Mouse (Mus musculus) lung, embryonic 15.5 days (tissue): ENCODE data around the gene Wfdc3. TPM values are rescaled to one million over a fixed set of nuclear protein-coding genes. Genes with fewer than 3 reads are reported as not detected.

ENCODE experiments used
- ATAC-seq: fragments of 200-750 bp; cut with Nextera tagmentation; 2 replicates; pipeline ENCODE4 v1.8.0; 2017; ENCODE audit warnings: moderate number of reproducible peaks, borderline replicate concordance; ENCODE audit not compliant: low FRiP score, low TSS enrichment; ENCODE audit errors: extremely low read depth
- H3K27ac ChIP-seq: fragments of 300-500 bp; sonication (generic); 2 replicates; pipeline ENCODE4 v1.5.1; 2015; ENCODE audit warnings: moderate library complexity, mild to moderate bottlenecking, inconsistent platforms
- H3K27me3 ChIP-seq: fragments of 300-500 bp; sonication (generic); 2 replicates; pipeline ENCODE4 v1.6.1; 2015; ENCODE audit warnings: inconsistent platforms
- H3K36me3 ChIP-seq: fragments of 300-500 bp; sonication (generic); 2 replicates; pipeline ENCODE4 v1.6.1; 2015; ENCODE audit warnings: inconsistent platforms
- H3K4me1 ChIP-seq: fragments of 300-500 bp; sonication (generic); 2 replicates; pipeline ENCODE4 v1.6.1; 2015; ENCODE audit warnings: inconsistent platforms
- H3K4me2 ChIP-seq: fragments of 300-500 bp; sonication (generic); 2 replicates; pipeline ENCODE4 v1.6.1; 2015; ENCODE audit warnings: inconsistent platforms, mild to moderate bottlenecking, moderate library complexity
- H3K4me3 ChIP-seq: fragments of 300-500 bp; sonication (generic); 2 replicates; pipeline ENCODE4 v1.5.1; 2015; ENCODE audit warnings: mild to moderate bottlenecking, inconsistent platforms
- H3K9ac ChIP-seq: fragments of 300-500 bp; sonication (generic); 2 replicates; pipeline ENCODE4 v1.6.1; 2015; ENCODE audit warnings: inconsistent platforms
- H3K9me3 ChIP-seq: fragments of 300-500 bp; sonication (generic); 2 replicates; pipeline ENCODE4 v1.6.1; 2016; ENCODE audit warnings: inconsistent platforms
- WGBS: fragments of 180-500 bp; shearing (Covaris S2); methylation state at CpG from one replicate; pipeline ENCODE4 v1.1.7; 2015; 5-methylcytosine and 5-hydroxymethylcytosine counted together
- polyA plus RNA-seq: library from polyadenylated mRNA; unstranded; fragments of >200 nt; fragmentation: Nextera tagmentation; extraction: Ambion mirVana; gene quantifications from 2 replicates; pipeline ENCODE4 v1.2.1, GENCODE M21; 2015

Wfdc3 gene
- polyA plus RNA-seq, 1 experiment from 2014 or later: 1.9 TPM

- no peak for ATAC-seq
- Histone ChIP-seq H3K4me2 (no peak within 1 kb of the TSS), H3K4me3 (no peak within 1 kb of the TSS), H3K9ac (no peak within 1 kb of the TSS), H3K27me3 (no peaks in the 10 kb centered on the region), H3K4me1 (no peaks in the 10 kb centered on the region), H3K27ac (no peak within 1 kb of the TSS), H3K9me3 (no peaks in the 10 kb centered on the region), H3K36me3 (no peaks in the 10 kb centered on the region)
- 55% methylated on average over 3 of the region's 3 CpGs for WGBS
Measured at GRCm38 (mm10) chr2:164684807-164685206, 60.9 kb downstream of the Wfdc3 start, which contains the start of gene Wfdc13. Gene Wfdc13, plus strand, starts transcription at chr2:164685107.

Other genes with a start within 250 kb of the Wfdc3 start
- gene Pigt, start 248.4 kb downstream of the Wfdc3 start, polyA plus RNA-seq: 60.8 and 64.6 TPM in 2 replicates
- gene Wfdc2, start 183.5 kb downstream of the Wfdc3 start, polyA plus RNA-seq: 404 and 415 TPM in 2 replicates
- not detected in 2 replicates for gene Spint3, start 172.5 kb downstream of the Wfdc3 start, polyA plus RNA-seq
- gene Wfdc6a, start 160.5 kb downstream of the Wfdc3 start, polyA plus RNA-seq: 0.77 and 0.95 TPM in 2 replicates
- not detected in 2 replicates for gene Eppin, start 152.3 kb downstream of the Wfdc3 start, polyA plus RNA-seq
- gene Wfdc6b, start 132.4 kb downstream of the Wfdc3 start, polyA plus RNA-seq: not detected in 2 replicates
- not detected in 2 replicates for gene Wfdc8, start 132.3 kb downstream of the Wfdc3 start, polyA plus RNA-seq
- gene Wfdc16, start 107.1 kb downstream of the Wfdc3 start, polyA plus RNA-seq: not detected in 2 replicates
- not detected in 2 replicates for gene Wfdc10, start 89.9 kb downstream of the Wfdc3 start, polyA plus RNA-seq
- gene Wfdc9, start 89.3 kb downstream of the Wfdc3 start, polyA plus RNA-seq: not detected in 2 replicates
- gene Wfdc11, start 71.8 kb downstream of the Wfdc3 start, polyA plus RNA-seq: not detected in 2 replicates
- 0.20 and 0.22 TPM in 2 replicates for gene Wfdc13, start 60.8 kb downstream of the Wfdc3 start, polyA plus RNA-seq
- gene Spint4, start 47.4 kb downstream of the Wfdc3 start, polyA plus RNA-seq: not detected in 2 replicates
- not detected in 2 replicates for gene Spint5, start 30.6 kb downstream of the Wfdc3 start, polyA plus RNA-seq
- gene Dnttip1, start 52 bp upstream of the Wfdc3 start, polyA plus RNA-seq: 70.5 and 71.3 TPM in 2 replicates
- gene Ube2c, start 24.0 kb upstream of the Wfdc3 start, polyA plus RNA-seq: 554 and 590 TPM in 2 replicates
- 2.0 and 9.7 TPM in 2 replicates for gene Tnnc2, start 34.0 kb upstream of the Wfdc3 start, polyA plus RNA-seq
- 24.4 and 27.0 TPM in 2 replicates for gene Snx21, start 39.9 kb upstream of the Wfdc3 start, polyA plus RNA-seq
- gene Acot8, start 59.0 kb upstream of the Wfdc3 start, polyA plus RNA-seq: 19.8 and 20.3 TPM in 2 replicates
- gene Zswim3, start 59.2 kb upstream of the Wfdc3 start, polyA plus RNA-seq: 6.7 and 8.4 TPM in 2 replicates
- 15.8 and 16.8 TPM in 2 replicates for gene Zswim1, start 76.8 kb upstream of the Wfdc3 start, polyA plus RNA-seq
- not detected in 2 replicates for gene Spata25, start 82.6 kb upstream of the Wfdc3 start, polyA plus RNA-seq
- gene Ctsa, start 86.9 kb upstream of the Wfdc3 start, polyA plus RNA-seq: 131 and 139 TPM in 2 replicates
- gene Neurl2, start 87.5 kb upstream of the Wfdc3 start, polyA plus RNA-seq: 6.6 and 7.5 TPM in 2 replicates
- gene Pltp, start 111.8 kb upstream of the Wfdc3 start, polyA plus RNA-seq: 149 and 169 TPM in 2 replicates
- 74.4 and 75.2 TPM in 2 replicates for gene Pcif1, start 133.4 kb upstream of the Wfdc3 start, polyA plus RNA-seq
- gene Zfp335, start 165.8 kb upstream of the Wfdc3 start, polyA plus RNA-seq: 12.4 and 13.2 TPM in 2 replicates
- gene Mmp9, start 194.8 kb upstream of the Wfdc3 start, polyA plus RNA-seq: 0.59 and 1.4 TPM in 2 replicates
- 0.68 and 1.1 TPM in 2 replicates for gene Slc12a5, start 214.9 kb upstream of the Wfdc3 start, polyA plus RNA-seq